In genomic region chr16:8409197-8409596, GRCm38 (mm10) we compare ENCODE assay signal across 10 mouse cellular contexts. TPM values are rescaled to one million over a fixed set of nuclear protein-coding genes. Genes with fewer than 3 reads are reported as not detected.
A peak's percentile ranks its signal among the peaks of the same experiment; 100 is the strongest.
DNase-seq lines count a peak whose midpoint lies in the region; ATAC-seq lines count a peak whose summit lies in the region.
"Had no signal": no experiment of that assay in that cellular context is flagged by ENCODE, and none has a peak within 500 bp of the region (broad histone marks: within the 10 kb centered on the region; RNA-seq: fewer than 3 reads in every experiment).

No protein-coding gene starts in this region.

- H3K27ac ChIP-seq in heart, embryonic 10.5 days = no peak overlapping the region
- H3K27ac ChIP-seq in embryonic facial prominence, embryonic 12.5 days = no peak overlapping the region
- no peak overlapping the region for H3K27ac ChIP-seq in midbrain, embryonic 14.5 days (replicated peaks; ENCODE audit: low read depth, low read length)
- H3K27ac ChIP-seq: macrophage had no signal

- peak overlapping the region; percentile 27; the same call in 1 of the 2 replicates for H3K4me3 ChIP-seq in heart, embryonic 10.5 days
- no peak overlapping the region for H3K4me3 ChIP-seq in embryonic facial prominence, embryonic 12.5 days
- H3K4me3 ChIP-seq in midbrain, embryonic 14.5 days (replicated peaks; ENCODE audit: low read depth, low read length) = no peak overlapping the region

- no peak overlapping the region for H3K9ac ChIP-seq in embryonic facial prominence, embryonic 12.5 days
- H3K9ac ChIP-seq in midbrain, embryonic 14.5 days (replicated peaks; ENCODE audit: low read length) = no peak overlapping the region

- peaks cover 45% of the 10 kb centered on the region; the same call in 1 of the 2 replicates for H3K27me3 ChIP-seq in heart, embryonic 10.5 days (ENCODE audit: insufficient read depth, poor library complexity, severe bottlenecking)
- peaks cover 21% of the 10 kb centered on the region for H3K27me3 ChIP-seq in embryonic facial prominence, embryonic 12.5 days
- H3K27me3 ChIP-seq in midbrain, embryonic 14.5 days (ENCODE audit: control insufficient read depth, insufficient read depth, low read length) = peaks cover 6% of the 10 kb centered on the region; the same call in 1 of the 2 replicates

- peak; percentile 53 for ATAC-seq in CD4-positive, CD25-positive, alpha-beta regulatory T cell, adult 4 months
- no peak for ATAC-seq in embryonic facial prominence, embryonic 12.5 days (ENCODE audit: insufficient number of reproducible peaks, insufficient read depth, low FRiP score, low TSS enrichment)
- ATAC-seq in midbrain, embryonic 14.5 days (ENCODE audit: low FRiP score, low TSS enrichment) = no peak; the same call in 1 of the 2 replicates

- H3K4me1 ChIP-seq in heart, embryonic 10.5 days = peaks cover 8% of the 10 kb centered on the region; the same call in 1 of the 2 replicates
- no peaks in the 10 kb centered on the region for H3K4me1 ChIP-seq in embryonic facial prominence, embryonic 12.5 days
- no peaks in the 10 kb centered on the region for H3K4me1 ChIP-seq in midbrain, embryonic 14.5 days (ENCODE audit: control insufficient read depth, insufficient read depth, low read length)

- WGBS in heart, embryonic 10.5 days = 14% methylated on average over 10 of the region's 10 CpGs
- 26% methylated on average over 10 of the region's 10 CpGs for WGBS in embryonic facial prominence, embryonic 12.5 days
- WGBS in midbrain, embryonic 14.5 days = 19% methylated on average over 10 of the region's 10 CpGs

- H3K9me3 ChIP-seq in heart, embryonic 10.5 days = no peaks in the 10 kb centered on the region
- no peaks in the 10 kb centered on the region for H3K9me3 ChIP-seq in embryonic facial prominence, embryonic 12.5 days
- H3K9me3 ChIP-seq in midbrain, embryonic 14.5 days (ENCODE audit: control insufficient read depth, low read length) = no peaks in the 10 kb centered on the region

- no peak for DNase-seq in heart, embryonic 10.5 days (ENCODE audit: low spot score)
- no peak for DNase-seq in heart, adult 8-10 months (ENCODE audit: low spot score)
- DNase-seq in midbrain, embryonic 14.5 days = peak; percentile 68
- no peak for DNase-seq in cerebellum, adult 11 months
- no peak for DNase-seq in urinary bladder, postnatal 4 days (ENCODE audit: low spot score in 2 of 2)
- no peak for DNase-seq in left cerebral cortex, adult 18-20 months (ENCODE audit: low spot score in 2 of 2)
- DNase-seq: gastrocnemius, postnatal 25 days had no signal

- 0 out of 2 replicates have a peak overlapping the region, but pooled peaks have one; percentile 11 for H3K4me2 ChIP-seq in embryonic facial prominence, embryonic 12.5 days (replicated peaks)
- peak overlapping the region; percentile 9 for H3K4me2 ChIP-seq in midbrain, embryonic 14.5 days (ENCODE audit: low read length)

- H3K36me3 ChIP-seq in heart, embryonic 10.5 days = no peaks in the 10 kb centered on the region
- H3K36me3 ChIP-seq in embryonic facial prominence, embryonic 12.5 days = no peaks in the 10 kb centered on the region
- no peaks in the 10 kb centered on the region for H3K36me3 ChIP-seq in midbrain, embryonic 14.5 days (ENCODE audit: control insufficient read depth, insufficient read depth, low read length)

RNA-seq across cellular contexts. Expression of gene Tmem114, which starts 15.7 kb away (rescaled TPM):
- not detected in 2 replicates for polyA plus RNA-seq in heart, embryonic 10.5 days (2016; fragmentation: Nextera tagmentation; extraction: Ambion mirVana)
- total RNA-seq in heart, adult 8-10 months (2022) = not detected
- not detected for polyA plus RNA-seq in CD4-positive, CD25-positive, alpha-beta regulatory T cell, adult 4 months (2017; shearing (Covaris generic))
- 0.15 and 0.26 TPM in 2 replicates for polyA plus RNA-seq in embryonic facial prominence, embryonic 12.5 days (2016; fragmentation: Nextera tagmentation; extraction: Ambion mirVana)
- not detected in 2 replicates for polyA plus RNA-seq in midbrain, embryonic 14.5 days (2014; fragmentation: Nextera tagmentation; extraction: Ambion mirVana)
- total RNA-seq in left cerebral cortex, adult 18-20 months (2021) = 1 to 10 TPM; 1.2 to 1.6 TPM
- total RNA-seq: gastrocnemius, postnatal 25 days had no signal
- polyA plus RNA-seq: macrophage had no signal
